Mouse (Mus musculus): ENCODE results near the gene Gcnt7. TPM values are rescaled to one million over a fixed set of nuclear protein-coding genes. Genes with fewer than 3 reads are reported as not detected.

Gcnt7 gene
- total RNA-seq (2014; fragmentation: Nextera tagmentation) (not detected in 2 replicates), total RNA-seq (2017) (not detected in 2 replicates)

GRCm38 (mm10) chr2:172458496-172458895 is at the start of gene Gcnt7:
Gene Gcnt7 (minus strand): TSS chr2:172458596.
- no peak for ATAC-seq (replicated peaks; ENCODE audit: poor library complexity, severe bottlenecking)

GRCm38 (mm10) chr2:172506121-172506520 is 47.7 kb upstream of the Gcnt7 start:
- no peak for ATAC-seq (replicated peaks; ENCODE audit: poor library complexity, severe bottlenecking)

GRCm38 (mm10) chr2:172502168-172502567 is 43.8 kb upstream of the Gcnt7 start:
- no peak for ATAC-seq (replicated peaks; ENCODE audit: poor library complexity, severe bottlenecking)

- peak; percentile 87 for ATAC-seq (replicated peaks; ENCODE audit: poor library complexity, severe bottlenecking)
These were observed 42.9 kb upstream of the Gcnt7 start for GRCm38 (mm10) chr2:172501341-172501740.

DNA sequence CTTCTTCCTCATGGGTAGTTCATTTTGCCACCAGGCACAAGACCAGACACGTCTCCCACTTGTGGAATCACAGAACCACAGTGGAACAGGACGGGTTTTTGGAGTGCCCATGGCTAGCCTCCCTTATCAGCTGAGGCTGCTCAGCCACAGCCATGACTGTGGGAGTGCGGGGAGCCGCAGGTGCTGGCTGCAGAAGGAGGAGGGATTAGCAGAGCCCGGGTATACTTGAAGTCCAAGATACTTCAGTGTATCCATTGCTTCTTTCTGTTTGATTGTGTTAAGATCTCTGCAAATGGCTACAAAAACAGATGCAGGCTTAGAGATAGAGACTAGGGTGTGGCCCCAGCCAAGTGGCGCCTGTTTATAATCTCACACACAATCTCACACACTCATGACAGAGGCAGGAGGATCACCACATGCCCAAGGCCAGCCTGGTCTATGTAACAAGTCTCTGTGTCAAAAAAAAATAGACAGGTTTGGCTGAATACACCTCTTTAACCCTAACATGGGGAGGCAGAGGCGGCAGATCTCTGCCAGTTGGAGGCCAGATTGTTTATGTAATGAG is 42.4 kb upstream of the Gcnt7 start:
- ATAC-seq (replicated peaks; ENCODE audit: poor library complexity, severe bottlenecking): no peak

- no peak for ATAC-seq (replicated peaks; ENCODE audit: poor library complexity, severe bottlenecking)
These were observed 40.4 kb upstream of the Gcnt7 start for GRCm38 (mm10) chr2:172498823-172499222.

DNA sequence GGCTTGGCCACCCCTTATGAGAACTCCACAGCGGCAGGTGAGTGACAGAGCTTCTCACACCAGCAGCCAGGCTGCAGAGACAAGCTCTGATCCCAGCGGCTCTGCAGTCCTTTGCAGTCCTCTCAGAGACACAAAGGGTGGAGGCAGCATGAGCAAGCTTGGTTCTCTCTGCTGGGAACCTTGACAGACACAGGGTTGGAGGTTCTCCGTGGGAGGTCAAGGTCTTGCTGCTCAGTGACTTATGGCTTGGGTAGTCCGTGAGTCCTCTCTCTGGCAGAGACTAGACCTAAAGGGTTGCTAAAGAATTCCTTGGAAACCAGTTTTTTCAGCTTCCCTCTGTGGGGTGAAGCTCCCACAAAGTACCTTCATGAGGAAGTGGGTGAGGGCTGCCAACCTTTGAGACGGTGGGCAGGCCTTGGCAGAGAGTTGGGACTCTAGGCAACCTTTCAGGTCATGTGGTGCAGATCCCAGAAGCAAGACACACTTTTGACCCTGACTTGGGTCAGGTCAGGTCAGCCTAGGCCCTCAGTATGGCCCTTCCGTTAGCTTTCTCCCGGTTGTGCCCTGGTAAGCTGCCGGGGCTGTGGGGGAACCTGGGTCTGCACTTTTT is 38.4 kb upstream of the Gcnt7 start:
- no peak for ATAC-seq (replicated peaks; ENCODE audit: poor library complexity, severe bottlenecking)

DNA sequence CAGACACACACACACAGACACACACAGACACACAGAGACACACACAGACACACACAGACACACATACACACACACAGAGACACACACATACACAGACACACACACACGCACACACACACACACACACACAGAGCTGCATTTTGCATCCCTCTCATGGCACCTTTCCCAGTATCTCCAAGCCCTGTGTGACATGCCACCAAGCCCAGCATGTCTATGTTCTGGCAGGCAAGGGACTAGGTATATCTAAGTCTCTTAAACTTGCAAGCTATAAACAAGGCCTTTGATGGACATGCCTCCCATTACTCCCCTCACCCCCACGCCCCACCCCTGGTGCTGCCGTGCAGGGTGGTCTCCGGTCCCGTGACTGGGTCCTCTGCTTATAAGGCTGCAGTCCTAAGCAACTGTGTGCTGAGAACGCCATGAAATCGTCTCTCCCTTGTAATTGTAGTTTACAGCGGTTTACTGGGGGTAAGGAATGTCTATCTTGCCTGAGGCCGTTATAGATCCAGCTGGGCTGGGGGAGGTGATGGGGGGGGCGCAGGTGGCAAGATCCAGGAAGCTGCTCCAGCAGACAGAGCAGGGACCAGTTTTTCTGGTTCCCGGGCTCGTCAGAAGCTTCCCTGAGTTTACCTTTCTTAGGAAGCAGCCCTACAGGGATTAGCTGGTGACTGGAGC is 26.4 kb upstream of the Gcnt7 start:
- no peak for ATAC-seq (replicated peaks; ENCODE audit: poor library complexity, severe bottlenecking)

DNA sequence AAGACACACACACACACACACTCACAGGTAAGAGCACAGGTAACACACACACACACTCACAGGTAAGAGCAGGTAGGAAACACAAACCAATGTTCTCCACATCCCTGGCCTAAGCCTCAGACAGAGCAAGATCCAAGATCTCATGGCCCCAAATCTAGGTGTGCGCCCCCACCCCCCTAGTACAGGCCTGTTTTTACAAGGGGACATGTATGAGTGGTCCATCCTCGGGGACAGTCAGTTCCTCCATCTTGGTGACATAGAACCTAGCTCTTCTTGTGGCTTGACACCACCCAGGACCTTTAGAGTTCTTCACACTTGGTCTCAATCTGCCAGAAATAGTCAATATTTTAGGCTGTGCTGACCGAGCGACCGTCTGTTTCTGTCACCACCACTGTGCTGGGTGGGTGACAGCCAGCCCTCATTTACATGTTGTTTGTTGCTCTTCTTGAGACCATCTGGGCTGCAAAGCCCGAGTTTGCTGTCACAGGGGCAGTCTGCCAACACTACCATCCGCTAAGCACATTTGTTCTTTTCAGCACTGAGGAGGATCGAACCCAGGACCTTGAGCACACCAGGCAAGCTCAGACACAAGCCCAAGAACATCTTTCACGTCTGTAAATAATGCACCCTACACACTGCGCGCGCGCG is 25.5 kb upstream of the Gcnt7 start:
- no peak for ATAC-seq (replicated peaks; ENCODE audit: poor library complexity, severe bottlenecking)

GRCm38 (mm10) chr2:172481654-172482385 is 23.4 kb upstream of the Gcnt7 start:
- ATAC-seq (replicated peaks; ENCODE audit: poor library complexity, severe bottlenecking): peak; percentile 58

GRCm38 (mm10) chr2:172480296-172480695 is 21.9 kb upstream of the Gcnt7 start:
- ATAC-seq (replicated peaks; ENCODE audit: poor library complexity, severe bottlenecking): no peak

GRCm38 (mm10) chr2:172477860-172478259 is 19.5 kb upstream of the Gcnt7 start:
- peak; percentile 47 for ATAC-seq (replicated peaks; ENCODE audit: poor library complexity, severe bottlenecking)

GRCm38 (mm10) chr2:172477350-172477749 is 19.0 kb upstream of the Gcnt7 start:
- ATAC-seq (replicated peaks; ENCODE audit: poor library complexity, severe bottlenecking): no peak

DNA sequence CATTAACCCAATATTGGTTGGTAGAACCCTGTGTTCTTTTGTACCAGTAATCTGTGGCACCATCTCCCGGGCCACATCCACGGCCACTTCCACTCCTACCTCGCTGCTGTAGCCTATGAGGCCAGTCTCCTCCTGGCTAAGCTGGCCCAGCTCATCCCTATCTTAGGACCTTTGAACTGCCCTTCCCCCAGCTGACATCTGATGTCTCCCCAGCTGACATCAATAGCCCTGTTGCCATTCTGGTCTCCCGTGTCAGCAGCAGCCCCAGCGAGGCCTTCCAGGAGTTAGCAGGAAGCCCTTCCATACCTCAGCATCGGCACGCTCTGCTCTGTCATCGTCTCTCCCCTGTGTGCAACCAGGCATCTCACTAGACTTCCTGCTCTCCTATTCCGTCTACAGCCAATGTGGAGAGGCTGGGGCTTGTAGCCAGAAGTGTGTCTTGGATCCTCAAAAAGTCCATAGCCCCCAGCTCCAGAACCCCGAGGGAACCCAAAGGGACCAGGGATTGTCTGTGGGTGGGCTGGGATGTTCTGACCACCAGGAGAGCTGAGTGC is 18.4 kb upstream of the Gcnt7 start:
- ATAC-seq (replicated peaks; ENCODE audit: poor library complexity, severe bottlenecking): 0 out of 2 replicates have a peak, but pooled peaks have one; percentile 9

GRCm38 (mm10) chr2:172474970-172475369 is 16.6 kb upstream of the Gcnt7 start:
- ATAC-seq (replicated peaks; ENCODE audit: poor library complexity, severe bottlenecking): peak; percentile 58

- ATAC-seq (replicated peaks; ENCODE audit: poor library complexity, severe bottlenecking): no peak; the same call in 1 of the 2 replicates
These were observed 15.2 kb upstream of the Gcnt7 start for GRCm38 (mm10) chr2:172473591-172473990.

- ATAC-seq (replicated peaks; ENCODE audit: poor library complexity, severe bottlenecking): no peak
These were observed 13.9 kb upstream of the Gcnt7 start, which contains the start of gene Fam209 for GRCm38 (mm10) chr2:172472318-172472717. Gene Fam209 (plus strand): TSS chr2:172472520.

DNA sequence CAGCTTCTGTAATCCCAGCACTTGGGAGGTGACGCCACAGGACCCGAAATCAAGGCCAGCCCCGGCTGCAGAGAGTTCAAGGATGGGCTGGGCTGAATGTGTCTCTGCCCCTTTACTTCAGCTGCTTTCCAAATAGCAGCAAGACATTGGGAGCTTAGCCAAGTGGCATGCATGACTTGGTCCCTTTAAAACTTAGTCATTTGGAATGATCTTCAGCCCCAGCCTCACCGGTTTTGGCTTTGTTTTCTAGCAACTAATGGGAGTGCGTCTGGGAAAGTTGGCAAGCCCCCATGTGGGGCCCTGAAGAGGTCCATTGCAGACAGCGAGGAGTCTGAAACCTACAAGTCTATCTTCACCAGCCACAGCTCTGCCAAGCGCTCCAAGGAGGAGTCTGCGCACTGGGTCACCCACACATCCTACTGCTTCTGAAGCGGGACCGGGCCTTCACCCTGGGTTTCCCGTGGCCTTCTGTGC is 10.0 kb upstream of the Gcnt7 start:
- no peak for ATAC-seq (replicated peaks; ENCODE audit: poor library complexity, severe bottlenecking)

- no peak for ATAC-seq (replicated peaks; ENCODE audit: poor library complexity, severe bottlenecking)
These were observed 8.8 kb upstream of the Gcnt7 start for GRCm38 (mm10) chr2:172467206-172467605.
